Mouse (Mus musculus): ENCODE data around the gene Pabpn1l. TPM values are rescaled to one million over a fixed set of nuclear protein-coding genes. Genes with fewer than 3 reads are reported as not detected.
"Not testable (repeated sequence)": the region's sequence is repeated elsewhere in the genome, so short reads cannot be mapped to it uniquely, and the experiment has no call there.

Pabpn1l gene
- polyA plus RNA-seq, 1 experiment from 2014 or later: not detected

DNA sequence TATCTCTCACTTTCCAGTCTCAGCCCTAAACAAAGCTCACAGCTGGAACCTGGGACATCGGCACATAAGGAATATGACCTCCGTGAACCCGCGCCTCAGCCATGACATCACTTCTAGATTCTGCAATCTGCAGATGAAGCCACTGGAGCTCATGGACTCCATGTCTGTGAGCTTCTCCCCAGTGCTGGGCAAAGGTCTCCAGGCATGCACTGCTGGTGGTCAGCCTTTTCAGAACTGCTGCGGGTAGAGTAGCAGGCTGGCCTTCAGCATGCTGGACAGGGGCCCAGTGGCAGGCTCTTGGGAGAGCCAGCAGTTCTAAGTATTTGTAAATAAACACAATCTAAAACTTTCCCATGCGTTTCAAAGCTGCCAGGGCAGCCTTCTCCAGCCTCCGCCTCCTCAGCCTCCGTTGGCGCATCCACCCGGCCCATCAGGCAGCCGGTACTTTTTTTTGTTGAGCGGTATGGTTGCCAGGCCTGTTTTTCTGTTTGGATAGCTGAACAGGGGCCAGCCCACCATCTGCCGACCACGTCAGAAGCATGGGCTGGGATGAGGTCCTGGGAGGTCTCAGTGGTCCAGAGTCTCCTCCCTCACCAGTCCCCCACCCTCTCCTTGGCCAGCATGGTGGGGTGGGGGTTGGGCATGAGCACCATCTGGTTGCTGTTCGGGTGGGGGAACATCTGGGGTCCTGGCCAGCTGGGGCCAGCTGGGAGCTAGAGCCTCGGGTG lies 17.1 kb upstream of the Pabpn1l start:
- Histone ChIP-seq H3K9ac (no peak overlapping the region), H3K4me3 (replicated peaks; ENCODE audit: low read length) (no peak overlapping the region), H3K4me1 (replicated peaks; ENCODE audit: control insufficient read depth, insufficient read depth, low read length) (peaks cover 6% of the 10 kb centered on the region; the same call in 1 of the 2 replicates), H3K27me3 (ENCODE audit: control insufficient read depth, insufficient read depth, low read length) (no peaks in the 10 kb centered on the region), H3K9me3 (ENCODE audit: control insufficient read depth, low read length) (no peaks in the 10 kb centered on the region), H3K27ac (no peak overlapping the region), H3K36me3 (replicated peaks; ENCODE audit: control insufficient read depth, insufficient read depth) (peaks cover 72% of the 10 kb centered on the region), H3K4me2 (replicated peaks) (no peak overlapping the region)
- DNase-seq (ENCODE audit: low spot score) (peak; percentile 63), ATAC-seq (ENCODE audit: low FRiP score) (peak; percentile 73)
- WGBS: 32% methylated on average over 16 of the region's 16 CpGs

DNA sequence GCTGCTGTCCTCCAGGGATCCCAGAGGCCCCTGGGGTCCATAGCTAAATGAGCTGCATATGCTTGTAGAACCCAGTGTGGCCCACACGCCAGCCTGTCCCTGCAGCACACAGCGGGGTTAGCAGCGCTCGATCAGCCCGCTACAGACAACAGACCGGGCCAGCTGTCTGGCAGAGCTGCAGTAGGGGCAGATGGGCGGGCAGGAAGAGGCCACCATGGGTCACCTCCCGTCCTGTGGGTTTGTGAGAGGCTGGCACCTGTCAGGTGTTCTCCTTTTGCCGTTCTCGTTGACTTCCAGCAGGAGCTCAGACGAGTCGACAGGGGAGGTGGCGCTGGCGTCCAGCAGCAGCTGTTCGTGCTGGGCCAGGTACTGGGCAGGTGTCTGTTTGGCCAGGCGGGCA lies 16.1 kb upstream of the Pabpn1l start:
- Histone ChIP-seq H3K27ac (peak overlapping the region; percentile 23; the same call in 1 of the 2 replicates), H3K9ac (no peak overlapping the region), H3K4me2 (replicated peaks) (no peak overlapping the region), H3K27me3 (ENCODE audit: control insufficient read depth, insufficient read depth, low read length) (no peaks in the 10 kb centered on the region), H3K4me1 (replicated peaks; ENCODE audit: control insufficient read depth, insufficient read depth, low read length) (peaks cover 6% of the 10 kb centered on the region; the same call in 1 of the 2 replicates), H3K36me3 (replicated peaks; ENCODE audit: control insufficient read depth, insufficient read depth) (peaks cover 79% of the 10 kb centered on the region), H3K4me3 (replicated peaks; ENCODE audit: low read length) (no peak overlapping the region), H3K9me3 (ENCODE audit: control insufficient read depth, low read length) (no peaks in the 10 kb centered on the region)
- ATAC-seq (ENCODE audit: low FRiP score) (no peak), DNase-seq (ENCODE audit: low spot score) (no peak)
- WGBS: 57% methylated on average over 16 of the region's 16 CpGs

DNA sequence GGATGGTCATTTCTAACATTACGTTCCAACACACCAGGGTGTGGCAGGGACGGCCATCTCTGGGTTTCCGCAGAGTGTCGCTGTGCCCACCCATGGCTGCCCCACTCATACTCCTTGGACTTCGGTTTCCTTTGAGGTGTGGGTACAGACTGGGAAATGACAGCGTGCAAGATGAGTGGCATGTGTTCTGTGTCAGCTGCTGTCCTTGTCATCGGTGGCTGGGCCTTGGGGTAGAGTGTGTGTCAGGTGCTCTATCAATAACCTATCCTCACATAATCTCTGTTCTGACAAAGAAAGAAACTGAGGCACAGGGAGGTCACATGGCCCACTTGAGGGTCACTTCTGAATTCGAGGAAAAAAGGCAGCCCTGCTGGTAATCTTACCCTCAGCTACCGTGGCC lies 14.7 kb upstream of the Pabpn1l start:
- Histone ChIP-seq H3K27me3 (ENCODE audit: control insufficient read depth, insufficient read depth, low read length) (no peaks in the 10 kb centered on the region), H3K9me3 (ENCODE audit: control insufficient read depth, low read length) (no peaks in the 10 kb centered on the region), H3K4me2 (replicated peaks) (no peak overlapping the region), H3K4me1 (replicated peaks; ENCODE audit: control insufficient read depth, insufficient read depth, low read length) (peaks cover 6% of the 10 kb centered on the region; the same call in 1 of the 2 replicates), H3K36me3 (replicated peaks; ENCODE audit: control insufficient read depth, insufficient read depth) (peaks cover 81% of the 10 kb centered on the region), H3K4me3 (replicated peaks; ENCODE audit: low read length) (no peak overlapping the region), H3K9ac (no peak overlapping the region), H3K27ac (no peak overlapping the region)
- DNase-seq (ENCODE audit: low spot score) (no peak), ATAC-seq (ENCODE audit: low FRiP score) (no peak)
- WGBS: 94% methylated on average over 9 of the region's 9 CpGs

DNA sequence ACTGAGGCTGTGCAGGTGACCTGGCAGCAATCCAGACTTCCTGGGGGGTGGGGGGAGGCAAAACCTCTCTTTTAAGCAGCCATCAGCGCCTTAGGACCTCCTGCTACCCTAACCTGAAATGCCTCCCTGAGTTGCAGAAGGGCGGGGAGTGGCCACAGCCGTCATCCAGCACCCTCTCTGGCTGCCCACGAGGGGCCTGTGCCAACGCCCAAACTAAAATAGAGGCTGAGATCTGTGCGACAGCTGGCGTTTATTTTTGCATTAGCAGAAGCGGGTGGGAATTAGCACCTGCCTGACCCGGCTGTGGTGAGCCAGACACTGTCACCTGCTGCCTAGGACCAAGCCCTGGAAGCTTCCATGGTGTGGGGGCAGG lies 14.2 kb upstream of the Pabpn1l start:
- no peak overlapping the region for H3K4me2 ChIP-seq (replicated peaks)
- DNase-seq (ENCODE audit: low spot score): no peak
- ATAC-seq (ENCODE audit: low FRiP score): no peak
- peaks cover 6% of the 10 kb centered on the region; the same call in 1 of the 2 replicates for H3K4me1 ChIP-seq (replicated peaks; ENCODE audit: control insufficient read depth, insufficient read depth, low read length)
- H3K9me3 ChIP-seq (ENCODE audit: control insufficient read depth, low read length): no peaks in the 10 kb centered on the region
- no peak overlapping the region for H3K4me3 ChIP-seq (replicated peaks; ENCODE audit: low read length)
- H3K27me3 ChIP-seq (ENCODE audit: control insufficient read depth, insufficient read depth, low read length): no peaks in the 10 kb centered on the region
- 66% methylated on average over 9 of the region's 9 CpGs for WGBS
- H3K27ac ChIP-seq: no peak overlapping the region
- no peak overlapping the region for H3K9ac ChIP-seq
- H3K36me3 ChIP-seq (replicated peaks; ENCODE audit: control insufficient read depth, insufficient read depth): peaks cover 81% of the 10 kb centered on the region

DNA sequence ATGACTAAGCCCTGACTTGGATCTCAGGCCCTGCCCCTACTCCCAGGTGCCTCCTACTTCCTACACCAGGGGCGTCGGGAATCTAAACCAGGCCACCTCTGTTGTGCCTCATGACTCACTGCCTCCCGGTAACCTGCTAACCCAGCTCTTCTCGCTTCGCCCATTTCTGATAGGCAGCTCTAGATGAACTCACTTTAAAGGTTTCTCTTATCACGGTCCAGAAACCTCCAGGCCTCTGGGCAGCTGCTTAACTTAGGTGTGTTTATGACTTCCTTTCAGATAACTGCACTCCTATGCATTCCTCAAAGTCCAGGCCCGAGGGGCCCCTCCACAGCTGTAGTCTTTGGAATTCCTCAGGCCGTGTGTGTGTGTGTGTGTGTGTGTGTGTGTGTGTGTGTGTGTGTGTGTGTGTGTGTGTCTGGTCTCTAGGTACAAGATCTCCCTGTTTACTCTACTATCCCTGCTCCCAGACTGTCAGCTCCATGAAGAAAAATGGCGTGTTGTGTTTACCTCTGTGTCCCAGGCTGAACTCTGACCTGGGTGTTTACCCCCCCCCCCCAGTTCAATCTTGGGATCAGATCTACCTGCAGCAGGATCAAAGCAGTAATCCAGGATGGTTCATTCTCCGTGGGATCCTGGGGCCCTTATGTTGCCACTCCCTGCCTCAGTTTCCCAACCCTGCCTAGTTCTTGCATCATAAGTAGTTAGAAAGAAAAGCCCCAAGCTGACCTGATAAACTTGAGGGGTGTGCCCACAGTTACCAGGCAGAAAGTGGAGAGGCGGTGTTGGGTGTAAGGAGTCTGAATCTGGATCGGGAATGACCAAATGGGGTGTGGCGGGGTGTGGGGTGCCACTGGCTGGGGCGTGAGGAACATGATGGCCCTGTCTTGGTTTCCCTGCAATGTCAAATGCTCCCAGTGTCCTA lies 13.6 kb upstream of the Pabpn1l start:
- ATAC-seq (ENCODE audit: low FRiP score): no peak
- WGBS: 86% methylated on average over 14 of the region's 14 CpGs
- DNase-seq (ENCODE audit: low spot score): no peak
- no peak overlapping the region for H3K9ac ChIP-seq
- peaks cover 79% of the 10 kb centered on the region for H3K36me3 ChIP-seq (replicated peaks; ENCODE audit: control insufficient read depth, insufficient read depth)
- H3K27me3 ChIP-seq (ENCODE audit: control insufficient read depth, insufficient read depth, low read length): no peaks in the 10 kb centered on the region
- no peak overlapping the region for H3K4me2 ChIP-seq (replicated peaks)
- H3K4me3 ChIP-seq (replicated peaks; ENCODE audit: low read length): no peak overlapping the region
- H3K9me3 ChIP-seq (ENCODE audit: control insufficient read depth, low read length): no peaks in the 10 kb centered on the region
- no peak overlapping the region for H3K27ac ChIP-seq
- H3K4me1 ChIP-seq (replicated peaks; ENCODE audit: control insufficient read depth, insufficient read depth, low read length): peaks cover 6% of the 10 kb centered on the region; the same call in 1 of the 2 replicates

DNA sequence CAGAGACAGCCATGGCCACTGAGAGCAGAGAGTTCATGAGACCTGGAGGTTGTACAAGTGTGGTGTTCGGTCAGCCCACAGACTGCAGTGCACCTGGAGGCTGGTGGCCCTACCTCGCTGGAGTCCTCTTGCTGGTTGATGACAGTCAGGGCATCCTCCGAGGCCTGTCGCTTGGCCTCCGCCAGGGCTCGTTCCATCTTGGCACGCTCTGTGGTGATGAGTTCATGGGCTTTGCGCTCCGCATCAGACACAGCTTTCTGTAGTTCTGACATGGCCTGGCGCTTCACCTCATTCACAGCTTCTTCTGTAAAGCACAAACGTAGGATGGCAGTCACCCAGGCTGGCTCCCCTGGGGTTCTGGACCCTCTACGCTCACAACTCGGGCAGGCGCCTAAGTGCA lies 10.7 kb upstream of the Pabpn1l start:
- Histone ChIP-seq H3K36me3 (replicated peaks; ENCODE audit: control insufficient read depth, insufficient read depth) (peaks cover 91% of the 10 kb centered on the region), H3K4me2 (replicated peaks) (no peak overlapping the region), H3K27me3 (ENCODE audit: control insufficient read depth, insufficient read depth, low read length) (no peaks in the 10 kb centered on the region), H3K4me3 (replicated peaks; ENCODE audit: low read length) (no peak overlapping the region), H3K4me1 (replicated peaks; ENCODE audit: control insufficient read depth, insufficient read depth, low read length) (no peaks in the 10 kb centered on the region), H3K9me3 (ENCODE audit: control insufficient read depth, low read length) (no peaks in the 10 kb centered on the region), H3K9ac (no peak overlapping the region), H3K27ac (no peak overlapping the region)
- ATAC-seq (ENCODE audit: low FRiP score) (no peak), DNase-seq (ENCODE audit: low spot score) (no peak)
- WGBS: 92% methylated on average over 14 of the region's 14 CpGs

DNA sequence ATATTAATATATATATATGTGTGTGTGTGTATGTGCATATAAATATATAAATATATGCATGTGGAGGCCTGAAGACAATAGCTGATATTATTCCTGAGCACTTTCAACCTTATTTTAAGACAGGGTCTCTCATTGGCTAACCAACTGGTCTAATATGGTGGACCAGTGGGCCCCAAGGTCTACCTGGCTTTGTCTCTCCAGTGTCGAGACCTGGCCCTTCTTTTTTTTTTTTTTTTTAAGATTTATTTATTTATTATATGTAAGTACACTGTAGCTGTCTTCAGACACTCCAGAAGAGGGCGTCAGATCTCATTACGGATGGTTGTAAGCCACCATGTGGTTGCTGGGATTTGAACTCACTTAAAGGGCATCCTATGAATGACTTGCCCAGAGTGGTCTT lies 9.6 kb upstream of the Pabpn1l start:
- H3K9ac ChIP-seq; ATAC-seq (ENCODE audit: low FRiP score); H3K4me3 ChIP-seq (replicated peaks; ENCODE audit: low read length); H3K4me2 ChIP-seq (replicated peaks); H3K27ac ChIP-seq; H3K27me3 ChIP-seq (ENCODE audit: control insufficient read depth, insufficient read depth, low read length); H3K4me1 ChIP-seq (replicated peaks; ENCODE audit: control insufficient read depth, insufficient read depth, low read length); H3K9me3 ChIP-seq (ENCODE audit: control insufficient read depth, low read length); DNase-seq (ENCODE audit: low spot score): not testable (repeated sequence)
- H3K36me3 ChIP-seq (replicated peaks; ENCODE audit: control insufficient read depth, insufficient read depth): peaks cover 87% of the 10 kb centered on the region
- 67% methylated on average over 3 of the region's 3 CpGs for WGBS

DNA sequence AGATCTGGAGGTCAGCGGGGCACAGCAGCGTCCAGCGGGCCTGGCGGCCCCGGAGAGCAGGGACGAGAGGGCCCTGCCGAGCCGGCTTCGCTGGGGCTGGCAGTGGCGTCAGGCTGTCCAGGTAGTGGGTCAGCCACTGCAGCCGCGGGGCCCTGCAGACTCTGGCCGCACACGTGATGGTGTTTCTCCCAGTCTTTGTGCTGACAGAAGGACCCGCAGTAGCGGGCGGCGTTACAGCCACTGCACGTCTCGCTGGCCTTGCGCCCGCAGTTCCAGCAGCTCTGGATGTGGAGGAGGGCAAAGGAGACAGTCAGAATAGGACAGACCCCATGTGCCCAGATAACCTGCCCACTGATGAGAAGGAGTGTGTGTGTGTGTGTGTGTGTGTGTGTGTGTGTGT lies 8.2 kb upstream of the Pabpn1l start:
- no peak for DNase-seq (ENCODE audit: low spot score)

DNA sequence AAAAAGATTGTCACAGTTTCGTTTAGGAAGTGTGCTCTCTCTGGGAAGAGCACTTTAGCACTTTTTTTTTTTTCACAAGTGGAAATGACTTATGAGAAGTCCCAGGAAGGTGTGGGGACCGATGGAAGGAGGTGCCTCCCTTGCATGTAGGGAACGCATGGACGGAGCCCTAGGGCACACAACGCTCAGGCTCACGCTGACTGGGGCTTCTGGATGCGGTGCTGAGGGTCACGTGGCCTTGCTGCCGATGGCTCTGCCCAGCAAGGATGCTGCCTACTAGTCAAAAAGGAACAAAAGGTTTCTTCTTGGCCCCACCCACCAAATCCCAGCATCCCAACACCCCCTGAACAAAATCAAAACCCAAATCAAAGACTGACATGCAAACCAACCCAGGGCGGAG lies 6.8 kb upstream of the Pabpn1l start:
- peaks cover 61% of the 10 kb centered on the region for H3K36me3 ChIP-seq (replicated peaks; ENCODE audit: control insufficient read depth, insufficient read depth)
- WGBS: 20% methylated on average over 10 of the region's 10 CpGs
- DNase-seq (ENCODE audit: low spot score): no peak

More for the DNA sequence above, 8.2 kb upstream of the Pabpn1l start:
- Histone ChIP-seq H3K4me3 (replicated peaks; ENCODE audit: low read length) (no peak overlapping the region), H3K4me2 (replicated peaks) (no peak overlapping the region), H3K27ac (no peak overlapping the region), H3K4me1 (replicated peaks; ENCODE audit: control insufficient read depth, insufficient read depth, low read length) (no peaks in the 10 kb centered on the region), H3K9me3 (ENCODE audit: control insufficient read depth, low read length) (no peaks in the 10 kb centered on the region), H3K9ac (no peak overlapping the region), H3K27me3 (ENCODE audit: control insufficient read depth, insufficient read depth, low read length) (no peaks in the 10 kb centered on the region), H3K36me3 (replicated peaks; ENCODE audit: control insufficient read depth, insufficient read depth) (peaks cover 74% of the 10 kb centered on the region)
- ATAC-seq (ENCODE audit: low FRiP score): no peak
- WGBS: 63% methylated on average over 22 of the region's 22 CpGs

More for the DNA sequence above, 6.8 kb upstream of the Pabpn1l start:
- no peak overlapping the region for H3K9ac ChIP-seq
- no peaks in the 10 kb centered on the region for H3K27me3 ChIP-seq (ENCODE audit: control insufficient read depth, insufficient read depth, low read length)
- no peaks in the 10 kb centered on the region for H3K9me3 ChIP-seq (ENCODE audit: control insufficient read depth, low read length)
- no peak for ATAC-seq (ENCODE audit: low FRiP score)
- H3K27ac ChIP-seq: no peak overlapping the region
- H3K4me3 ChIP-seq (replicated peaks; ENCODE audit: low read length): no peak overlapping the region
- H3K4me2 ChIP-seq (replicated peaks): no peak overlapping the region
- H3K4me1 ChIP-seq (replicated peaks; ENCODE audit: control insufficient read depth, insufficient read depth, low read length): no peaks in the 10 kb centered on the region

All from hindbrain, embryonic 14.5 days (tissue).